Mouse (Mus musculus): Measurements from ENCODE around the gene Mfsd4a.

Gene Mfsd4a

GRCm38 (mm10) chr1:131983806-131984205 lies 84.1 kb downstream of the Mfsd4a start:
- no peak for TF ChIP-seq NANOG (IDR thresholded peaks at IDR 0.05; ENCODE audit: borderline replicate concordance, low read length)
- no peaks in the 10 kb centered on the region for H3K9me3 ChIP-seq (ENCODE audit: low read length)
- no peaks in the 10 kb centered on the region for H3K36me3 ChIP-seq (ENCODE audit: insufficient read depth, low read length)
- H3K4me1 ChIP-seq (replicated peaks; ENCODE audit: low read depth, low read length): peaks cover 9% of the 10 kb centered on the region
- H3K27me3 ChIP-seq (ENCODE audit: insufficient read depth, low read length): no peaks in the 10 kb centered on the region
- no peak overlapping the region for H3K4me3 ChIP-seq (replicated peaks; ENCODE audit: low read length)

GRCm38 (mm10) chr1:131982907-131983306 lies 85.0 kb downstream of the Mfsd4a start:
- peaks cover 5% of the 10 kb centered on the region; the same call in 1 of the 2 replicates for H3K27me3 ChIP-seq (ENCODE audit: insufficient read depth, low read length)
- H3K36me3 ChIP-seq (ENCODE audit: insufficient read depth, low read length): no peaks in the 10 kb centered on the region
- peaks cover 13% of the 10 kb centered on the region for H3K4me1 ChIP-seq (replicated peaks; ENCODE audit: low read depth, low read length)
- H3K4me3 ChIP-seq (replicated peaks; ENCODE audit: low read length): no peak overlapping the region
- no peaks in the 10 kb centered on the region for H3K9me3 ChIP-seq (ENCODE audit: low read length)
- TF ChIP-seq CTCF (conservative IDR thresholded peaks at IDR 0.05; ENCODE audit: low read length): peak; percentile 99
- TF ChIP-seq NANOG (IDR thresholded peaks at IDR 0.05; ENCODE audit: borderline replicate concordance, low read length): no peak

- no peak overlapping the region for H3K4me3 ChIP-seq (replicated peaks; ENCODE audit: low read length)
- H3K4me1 ChIP-seq (replicated peaks; ENCODE audit: low read depth, low read length): peaks cover 28% of the 10 kb centered on the region
- H3K9me3 ChIP-seq (ENCODE audit: low read length): no peaks in the 10 kb centered on the region
- H3K36me3 ChIP-seq (ENCODE audit: insufficient read depth, low read length): no peaks in the 10 kb centered on the region
- TF ChIP-seq NANOG (IDR thresholded peaks at IDR 0.05; ENCODE audit: borderline replicate concordance, low read length) (no peak), POU5F1 (IDR thresholded peaks at IDR 0.05; ENCODE audit: borderline replicate concordance, low read length) (no peak), CTCF (conservative IDR thresholded peaks at IDR 0.05; ENCODE audit: low read length) (peak; percentile 91)
- H3K27me3 ChIP-seq (ENCODE audit: insufficient read depth, low read length): peaks cover 16% of the 10 kb centered on the region; the same call in 1 of the 2 replicates
Measured at GRCm38 (mm10) chr1:131981378-131982013, 86.4 kb downstream of the Mfsd4a start.

- Histone ChIP-seq H3K27me3 (ENCODE audit: insufficient read depth, low read length) (peaks cover 17% of the 10 kb centered on the region; the same call in 1 of the 2 replicates), H3K9me3 (ENCODE audit: low read length) (no peaks in the 10 kb centered on the region), H3K4me1 (replicated peaks; ENCODE audit: low read depth, low read length) (peaks cover 29% of the 10 kb centered on the region), H3K36me3 (ENCODE audit: insufficient read depth, low read length) (no peaks in the 10 kb centered on the region), H3K4me3 (replicated peaks; ENCODE audit: low read length) (no peak overlapping the region)
- TF ChIP-seq POU5F1 (IDR thresholded peaks at IDR 0.05; ENCODE audit: borderline replicate concordance, low read length): no peak
- TF ChIP-seq CTCF (conservative IDR thresholded peaks at IDR 0.05; ENCODE audit: low read length): no peak
- no peak for TF ChIP-seq NANOG (IDR thresholded peaks at IDR 0.05; ENCODE audit: borderline replicate concordance, low read length)
Measured at GRCm38 (mm10) chr1:131980471-131980870, 87.4 kb downstream of the Mfsd4a start.

GRCm38 (mm10) chr1:131976886-131977285 lies 91.0 kb downstream of the Mfsd4a start:
- Histone ChIP-seq H3K9me3 (ENCODE audit: low read length) (no peaks in the 10 kb centered on the region), H3K36me3 (ENCODE audit: insufficient read depth, low read length) (no peaks in the 10 kb centered on the region), H3K4me1 (replicated peaks; ENCODE audit: low read depth, low read length) (peaks cover 47% of the 10 kb centered on the region), H3K27me3 (ENCODE audit: insufficient read depth, low read length) (peaks cover 44% of the 10 kb centered on the region), H3K4me3 (replicated peaks; ENCODE audit: low read length) (no peak overlapping the region)
- TF ChIP-seq POU5F1 (IDR thresholded peaks at IDR 0.05; ENCODE audit: borderline replicate concordance, low read length): no peak
- no peak for TF ChIP-seq CTCF (conservative IDR thresholded peaks at IDR 0.05; ENCODE audit: low read length)
- no peak for TF ChIP-seq NANOG (IDR thresholded peaks at IDR 0.05; ENCODE audit: borderline replicate concordance, low read length)

GRCm38 (mm10) chr1:131973991-131974390 lies 93.9 kb downstream of the Mfsd4a start:
- Histone ChIP-seq H3K4me1 (replicated peaks; ENCODE audit: low read depth, low read length) (peaks cover 62% of the 10 kb centered on the region), H3K9me3 (ENCODE audit: low read length) (no peaks in the 10 kb centered on the region), H3K36me3 (ENCODE audit: insufficient read depth, low read length) (no peaks in the 10 kb centered on the region), H3K27me3 (ENCODE audit: insufficient read depth, low read length) (peaks cover 66% of the 10 kb centered on the region), H3K4me3 (replicated peaks; ENCODE audit: low read length) (no peak overlapping the region)
- TF ChIP-seq POU5F1 (IDR thresholded peaks at IDR 0.05; ENCODE audit: borderline replicate concordance, low read length): no peak
- no peak for TF ChIP-seq CTCF (conservative IDR thresholded peaks at IDR 0.05; ENCODE audit: low read length)
- no peak for TF ChIP-seq NANOG (IDR thresholded peaks at IDR 0.05; ENCODE audit: borderline replicate concordance, low read length)

All from E14TG2a.4 (cell line).